Mouse (Mus musculus): Measurements from ENCODE around the gene Fam133b. TPM values are rescaled to one million over a fixed set of nuclear protein-coding genes. Genes with fewer than 3 reads are reported as not detected.

The Fam133b gene
- polyA plus RNA-seq, 2 experiments = 10.9 to 11.6 TPM

DNA sequence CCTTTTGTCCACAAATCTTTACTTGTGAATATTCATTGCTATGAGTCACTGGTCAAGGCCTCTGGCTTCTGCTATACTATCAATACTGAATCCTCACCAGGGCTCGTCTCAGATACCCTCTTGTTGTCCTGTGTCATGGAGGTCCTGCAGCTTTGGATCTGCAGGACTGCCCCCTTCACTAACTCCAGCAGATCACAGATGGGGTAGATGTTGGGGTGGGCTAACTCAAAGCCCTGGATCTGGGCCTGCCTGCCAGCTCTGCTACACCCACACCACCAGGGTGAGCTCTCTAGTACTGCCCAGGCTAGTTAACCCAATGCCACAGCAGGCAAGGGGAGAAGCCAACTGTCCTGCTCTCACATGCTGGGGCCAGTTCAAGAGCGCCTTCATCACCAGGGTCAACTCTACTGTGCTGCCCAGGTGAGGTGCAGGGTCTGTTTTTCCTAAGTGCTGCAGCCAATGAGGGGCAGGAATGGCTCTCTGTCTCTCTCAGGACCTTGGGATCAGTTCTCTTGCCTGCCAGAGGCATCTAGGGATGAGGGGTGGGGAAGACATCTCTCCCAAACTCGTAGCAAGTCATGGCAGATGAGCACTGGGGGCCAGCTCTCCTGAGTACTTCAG, 6.9 kb upstream of the Fam133b start:
- H3K4me2 ChIP-seq (ENCODE audit: low read depth) = no peak overlapping the region
- H3K9ac ChIP-seq (replicated peaks) = no peak overlapping the region
- peaks cover 0 to under 1% of the 10 kb centered on the region in 2 experiments; a peak in 2 of 4 replicates for H3K4me1 ChIP-seq (replicated peaks; ENCODE audit: control insufficient read depth in 2 of 2, insufficient read depth in 2 of 2, low read length in 1 of 2)
- TF ChIP-seq EP300 (IDR thresholded peaks at IDR 0.05; ENCODE audit: low read depth) = no peak
- TF ChIP-seq CTCF (IDR thresholded peaks at IDR 0.05; ENCODE audit: low read depth) = no peak
- peak; percentile 11; the same call in 1 of the 2 replicates for ATAC-seq (ENCODE audit: insufficient read depth)
- DNase-seq (ENCODE audit: low read depth in 3 of 3, low spot score in 3 of 3) = no peak
- no peaks in the 10 kb centered on the region for H3K9me3 ChIP-seq (ENCODE audit: control insufficient read depth, low read length)
- no peak overlapping the region for H3K27ac ChIP-seq
- 52% methylated on average over 3 of the region's 3 CpGs for WGBS (ENCODE audit: insufficient replicate concordance)
- no peaks in the 10 kb centered on the region for H3K27me3 ChIP-seq (ENCODE audit: control insufficient read depth, insufficient read depth, low read length)
- no peaks in the 10 kb centered on the region for H3K36me3 ChIP-seq (replicated peaks; ENCODE audit: control insufficient read depth, insufficient read depth, low read depth)
- no peak overlapping the region for H3K4me3 ChIP-seq (ENCODE audit: insufficient read depth in 1 of 2, low read depth in 2 of 2, low read length in 2 of 2)

DNA sequence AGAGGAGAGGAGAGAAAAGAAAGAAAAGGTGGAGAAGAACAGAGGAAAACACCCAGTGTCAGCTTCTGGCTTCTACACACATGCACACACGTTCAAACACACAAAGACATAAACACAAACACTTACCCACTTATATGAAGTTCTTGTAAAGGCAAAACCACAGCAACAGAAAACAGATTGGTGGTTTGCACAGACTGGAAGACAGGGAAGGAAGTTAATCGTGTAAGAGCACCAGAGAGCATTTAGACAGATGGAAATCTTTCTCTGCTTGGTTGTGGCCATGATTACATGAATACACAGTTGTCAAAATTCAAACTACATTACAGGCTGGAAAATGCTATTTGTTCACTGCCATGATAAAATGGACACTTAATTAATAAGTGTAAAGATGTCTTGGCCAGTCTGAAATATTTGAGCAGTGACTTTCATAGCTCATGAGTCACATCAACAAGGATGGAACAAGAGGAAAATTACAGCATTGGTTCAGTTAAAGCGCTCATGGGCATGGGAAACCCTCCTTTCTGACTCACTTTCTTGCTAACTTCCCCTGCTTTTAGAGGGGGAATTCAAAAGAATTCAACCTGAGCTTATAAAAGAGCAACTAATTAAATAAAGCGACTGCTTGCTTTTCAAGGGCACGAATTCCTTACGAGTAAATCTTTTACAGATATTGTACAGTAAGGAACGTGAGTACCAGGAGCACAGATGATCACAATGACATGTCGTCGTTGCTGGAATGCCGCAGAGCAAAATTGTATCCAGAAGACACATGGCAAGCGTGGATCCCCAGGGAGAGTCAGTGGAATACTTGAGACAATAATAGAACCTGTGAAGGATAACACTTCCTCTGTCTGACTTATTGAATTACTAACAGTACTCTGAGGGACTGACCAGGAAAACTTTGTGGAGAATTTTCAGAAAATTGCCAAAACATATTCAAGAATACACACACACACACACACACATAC, 4.8 kb upstream of the Fam133b start:
- TF ChIP-seq EP300 (IDR thresholded peaks at IDR 0.05; ENCODE audit: low read depth) (no peak), CTCF (IDR thresholded peaks at IDR 0.05; ENCODE audit: low read depth) (no peak)
- Histone ChIP-seq H3K9ac (replicated peaks) (no peak overlapping the region), H3K27ac (no peak overlapping the region), H3K27me3 (ENCODE audit: control insufficient read depth, insufficient read depth, low read length) (no peaks in the 10 kb centered on the region), H3K9me3 (ENCODE audit: control insufficient read depth, low read length) (no peaks in the 10 kb centered on the region), H3K4me1 (replicated peaks; ENCODE audit: control insufficient read depth in 2 of 2, insufficient read depth in 2 of 2, low read length in 1 of 2) (peaks cover 0 to 7% of the 10 kb centered on the region in 2 experiments; a peak in 3 of 4 replicates), H3K4me2 (ENCODE audit: low read depth) (no peak overlapping the region), H3K36me3 (replicated peaks; ENCODE audit: control insufficient read depth, insufficient read depth, low read depth) (no peaks in the 10 kb centered on the region), H3K4me3 (ENCODE audit: insufficient read depth in 1 of 2, low read depth in 2 of 2, low read length in 2 of 2) (no peak overlapping the region)
- no peak for ATAC-seq (ENCODE audit: insufficient read depth)
- DNase-seq (ENCODE audit: low read depth in 3 of 3, low spot score in 3 of 3) = no peak
- 51% methylated on average over 11 of the region's 11 CpGs for WGBS (ENCODE audit: insufficient replicate concordance)

DNA sequence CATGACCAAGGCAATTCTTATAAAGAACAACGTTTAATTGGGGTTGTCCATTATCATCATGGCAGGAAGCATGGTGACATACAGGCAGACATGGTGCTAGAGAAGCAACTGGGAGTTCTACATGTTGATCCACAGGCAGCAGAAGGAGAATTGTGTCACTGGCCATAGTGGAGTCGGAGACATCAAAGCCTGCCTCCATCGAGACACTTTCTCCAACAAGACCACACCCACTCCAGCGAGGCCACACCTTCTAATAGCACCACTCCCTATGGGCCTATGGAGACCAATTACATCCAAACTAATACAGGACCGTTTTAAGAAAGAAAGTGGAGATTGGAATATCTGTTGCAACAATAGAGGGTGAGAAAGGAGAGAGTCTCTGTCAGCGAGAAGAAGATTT, 1.8 kb upstream of the Fam133b start:
- Histone ChIP-seq H3K27ac (no peak overlapping the region), H3K4me2 (ENCODE audit: low read depth) (no peak overlapping the region), H3K9me3 (ENCODE audit: control insufficient read depth, low read length) (no peaks in the 10 kb centered on the region), H3K27me3 (ENCODE audit: control insufficient read depth, insufficient read depth, low read length) (no peaks in the 10 kb centered on the region), H3K4me1 (replicated peaks; ENCODE audit: control insufficient read depth in 2 of 2, insufficient read depth in 2 of 2, low read length in 1 of 2) (peaks cover 7 to 19% of the 10 kb centered on the region in 2 experiments), H3K4me3 (ENCODE audit: insufficient read depth in 1 of 2, low read depth in 2 of 2, low read length in 2 of 2) (no peak overlapping the region), H3K36me3 (replicated peaks; ENCODE audit: control insufficient read depth, insufficient read depth, low read depth) (peaks cover under 1% of the 10 kb centered on the region; the same call in 1 of the 2 replicates), H3K9ac (replicated peaks) (no peak overlapping the region)
- 64% methylated on average over 6 of the region's 6 CpGs for WGBS (ENCODE audit: insufficient replicate concordance)
- TF ChIP-seq EP300 (IDR thresholded peaks at IDR 0.05; ENCODE audit: low read depth) = no peak
- DNase-seq (ENCODE audit: low read depth in 3 of 3, low spot score in 3 of 3) (no peak), ATAC-seq (ENCODE audit: insufficient read depth) (no peak)

DNA sequence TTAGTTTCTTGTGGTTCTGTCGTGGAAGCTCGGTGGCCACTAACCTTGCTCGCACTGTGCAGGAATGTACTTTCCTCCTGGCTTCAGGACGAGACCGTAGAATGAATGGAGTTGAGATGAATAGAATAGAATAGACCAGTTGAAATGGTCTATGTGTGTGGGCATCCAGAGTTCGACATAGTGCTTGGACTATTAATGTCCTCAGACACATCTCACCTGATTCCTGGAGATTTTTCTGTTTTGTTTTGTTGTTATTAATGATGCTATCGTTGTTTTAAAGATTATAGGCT, 792 bp downstream of the Fam133b start:
- Histone ChIP-seq H3K9ac (replicated peaks) (peak overlapping the region; percentile 97), H3K27me3 (ENCODE audit: control insufficient read depth, insufficient read depth, low read length) (no peaks in the 10 kb centered on the region), H3K4me2 (ENCODE audit: low read depth) (peak overlapping the region; percentile 73), H3K9me3 (ENCODE audit: control insufficient read depth, low read length) (no peaks in the 10 kb centered on the region), H3K27ac (peak overlapping the region; percentile 43), H3K36me3 (replicated peaks; ENCODE audit: control insufficient read depth, insufficient read depth, low read depth) (peaks cover 5% of the 10 kb centered on the region; the same call in 1 of the 2 replicates), H3K4me1 (replicated peaks; ENCODE audit: control insufficient read depth in 2 of 2, insufficient read depth in 2 of 2, low read length in 1 of 2) (peaks cover 7 to 19% of the 10 kb centered on the region in 2 experiments), H3K4me3 (ENCODE audit: insufficient read depth in 1 of 2, low read depth in 2 of 2, low read length in 2 of 2) (peak overlapping the region; percentile 81 to 86)
- DNase-seq (ENCODE audit: low read depth in 3 of 3, low spot score in 3 of 3) (no peak), ATAC-seq (ENCODE audit: insufficient read depth) (peak; percentile 9; the same call in 1 of the 2 replicates)
- 8% methylated on average over 7 of the region's 7 CpGs for WGBS (ENCODE audit: insufficient replicate concordance)
- TF ChIP-seq EP300 (IDR thresholded peaks at IDR 0.05; ENCODE audit: low read depth) (no peak), CTCF (IDR thresholded peaks at IDR 0.05; ENCODE audit: low read depth) (no peak)

DNA sequence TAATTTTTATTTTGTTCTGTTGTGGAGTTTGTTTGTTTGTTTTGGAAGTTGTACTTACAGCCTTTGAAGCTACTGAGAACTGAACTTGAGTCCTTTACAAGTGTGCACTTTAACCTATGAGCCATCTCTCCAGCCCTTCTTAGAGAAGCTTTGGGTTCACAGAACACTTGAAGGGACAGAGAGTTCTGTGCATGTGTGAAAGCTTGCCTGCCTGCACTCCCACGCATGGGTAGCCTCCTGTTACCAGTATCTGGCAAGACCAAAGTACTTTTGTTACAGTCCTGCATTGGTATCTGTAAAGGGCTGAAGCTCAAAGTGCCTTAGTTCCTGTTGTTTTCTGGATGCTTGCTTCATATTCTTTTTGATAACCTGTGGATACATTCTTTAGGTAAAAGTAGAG, 2.6 kb downstream of the Fam133b start:
- H3K27me3 ChIP-seq (ENCODE audit: control insufficient read depth, insufficient read depth, low read length) = no peaks in the 10 kb centered on the region
- H3K36me3 ChIP-seq (replicated peaks; ENCODE audit: control insufficient read depth, insufficient read depth, low read depth) = peaks cover 5% of the 10 kb centered on the region; the same call in 1 of the 2 replicates
- 67% methylated on average over 1 of the region's 1 CpGs for WGBS (ENCODE audit: insufficient replicate concordance)
- H3K27ac ChIP-seq = no peak overlapping the region
- no peak overlapping the region for H3K4me2 ChIP-seq (ENCODE audit: low read depth)
- no peak overlapping the region for H3K4me3 ChIP-seq (ENCODE audit: insufficient read depth in 1 of 2, low read depth in 2 of 2, low read length in 2 of 2)
- ATAC-seq (ENCODE audit: insufficient read depth) = no peak
- no peak for DNase-seq (ENCODE audit: low read depth in 3 of 3, low spot score in 3 of 3)
- no peak for TF ChIP-seq EP300 (IDR thresholded peaks at IDR 0.05; ENCODE audit: low read depth)
- no peak for TF ChIP-seq CTCF (IDR thresholded peaks at IDR 0.05; ENCODE audit: low read depth)
- H3K4me1 ChIP-seq (replicated peaks; ENCODE audit: control insufficient read depth in 2 of 2, insufficient read depth in 2 of 2, low read length in 1 of 2) = peaks cover 7 to 19% of the 10 kb centered on the region in 2 experiments
- no peak overlapping the region for H3K9ac ChIP-seq (replicated peaks)
- H3K9me3 ChIP-seq (ENCODE audit: control insufficient read depth, low read length) = no peaks in the 10 kb centered on the region

Data from liver, embryonic 14.5 days (tissue).